ENCODE assay signal across 24 mouse cellular contexts in the genomic region with DNA sequence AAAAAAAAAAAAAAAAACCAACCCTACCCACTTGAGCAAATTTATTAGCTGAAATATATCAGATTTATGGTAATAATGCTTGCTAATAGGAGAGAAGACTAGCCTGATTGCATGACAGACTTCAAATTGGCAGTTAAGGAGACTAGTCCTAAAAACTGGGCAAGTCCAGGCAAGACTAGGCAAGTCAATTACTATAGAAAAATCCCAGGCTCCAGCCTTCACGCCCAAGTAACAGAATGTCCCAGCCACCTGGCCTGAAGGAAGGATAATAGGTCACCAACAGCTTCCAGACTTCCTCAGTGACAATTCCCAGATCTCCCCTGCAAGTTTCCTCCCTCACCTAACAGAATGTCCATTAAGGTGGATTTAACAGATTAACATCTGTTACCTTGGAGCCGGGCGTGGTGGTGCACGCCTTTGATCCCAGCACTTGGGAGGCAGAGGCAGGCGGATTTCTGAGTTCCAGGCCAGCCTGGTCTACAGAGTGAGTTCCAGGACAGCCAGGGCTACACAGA. TPM values are rescaled to one million over a fixed set of nuclear protein-coding genes. Genes with fewer than 3 reads are reported as not detected.
A peak's percentile ranks its signal among the peaks of the same experiment; 100 is the strongest.
DNase-seq lines count a peak whose midpoint lies in the region; ATAC-seq and TF ChIP-seq lines count a peak whose summit lies in the region.
"Had no signal": no experiment of that assay in that cellular context is flagged by ENCODE, and none has a peak within 500 bp of the region (broad histone marks: within the 10 kb centered on the region; RNA-seq: fewer than 3 reads in every experiment).

No protein-coding gene starts in this region.

- peaks cover 3% of the 10 kb centered on the region; the same call in 1 of the 2 replicates for H3K36me3 ChIP-seq in ES-E14 (ENCODE audit: control insufficient read depth, insufficient read depth, low read length, poor library complexity, severe bottlenecking)
- no peaks in the 10 kb centered on the region for H3K36me3 ChIP-seq in forebrain, embryonic 15.5 days
- H3K36me3 ChIP-seq: embryonic facial prominence, embryonic 12.5 days; embryonic facial prominence, embryonic 15.5 days; forebrain, embryonic 12.5 days; hindbrain, embryonic 12.5 days; intestine, embryonic 15.5 days had no signal

- H3K4me1 ChIP-seq in ES-E14 (ENCODE audit: control insufficient read depth in 2 of 2, insufficient read depth in 2 of 2, low read length in 2 of 2, poor library complexity in 1 of 2), result peaks cover 5 to 6% of the 10 kb centered on the region in 2 experiments; a peak in 2 of 4 replicates
- H3K4me1 ChIP-seq in forebrain, embryonic 15.5 days, result no peaks in the 10 kb centered on the region
- H3K4me1 ChIP-seq: embryonic facial prominence, embryonic 15.5 days; forebrain, embryonic 12.5 days; hindbrain, embryonic 12.5 days had no signal

- ATAC-seq in forebrain, embryonic 15.5 days (replicated peaks), result no peak
- ATAC-seq: forebrain, embryonic 16.5 days; hindbrain, embryonic 16.5 days; intestine, embryonic 15.5 days had no signal

- peak; percentile 66 for DNase-seq in heart, adult 11 months
- DNase-seq in heart, adult 8-10 months (ENCODE audit: low spot score), result no peak
- no peak for DNase-seq in ES-E14 (ENCODE audit: low read depth, low spot score)
- peak; percentile 84 for DNase-seq in fat pad, adult 2 months (ENCODE audit: extremely low read depth, low read depth, low spot score)
- DNase-seq in layer of hippocampus, adult 2 months (ENCODE audit: low spot score in 2 of 2), result no peak
- DNase-seq: adrenal gland, adult 2 months; adrenal gland, postnatal 14 days; cerebellum, adult 11 months; cerebellum, adult 2 months; cerebellum, adult 9-11 months; cerebellum, postnatal 25 days; gastrocnemius, adult 2 months; gastrocnemius, postnatal 14 days; heart, adult 2 months; kidney, adult 11 months had no signal

- H3K9ac ChIP-seq in ES-E14 (ENCODE audit: insufficient read depth, low read depth, low read length, poor library complexity, severe bottlenecking), result no peak overlapping the region
- no peak overlapping the region for H3K9ac ChIP-seq in forebrain, embryonic 15.5 days (replicated peaks)
- H3K9ac ChIP-seq: embryonic facial prominence, embryonic 12.5 days; embryonic facial prominence, embryonic 15.5 days; forebrain, embryonic 12.5 days; hindbrain, embryonic 12.5 days; intestine, embryonic 15.5 days had no signal

- 95% methylated on average over 5 of the region's 5 CpGs for WGBS in forebrain, embryonic 15.5 days

- no peaks in the 10 kb centered on the region for H3K27me3 ChIP-seq in forebrain, embryonic 15.5 days
- H3K27me3 ChIP-seq: embryonic facial prominence, embryonic 12.5 days; embryonic facial prominence, embryonic 15.5 days; forebrain, embryonic 12.5 days; hindbrain, embryonic 12.5 days; intestine, embryonic 15.5 days had no signal

- no peak overlapping the region for H3K27ac ChIP-seq in ES-E14 (ENCODE audit: insufficient read depth, low read depth, low read length, poor library complexity, severe bottlenecking)
- H3K27ac ChIP-seq in layer of hippocampus, adult 2 months, result no peak overlapping the region
- H3K27ac ChIP-seq in forebrain, embryonic 15.5 days (replicated peaks), result no peak overlapping the region
- H3K27ac ChIP-seq: embryonic facial prominence, embryonic 12.5 days; embryonic facial prominence, embryonic 15.5 days; forebrain, embryonic 12.5 days; gastrocnemius, adult 2 months; heart, adult 2 months; hindbrain, embryonic 12.5 days; intestine, embryonic 15.5 days had no signal

- in situ Hi-C loops in ES-E14 (cut with MboI; ENCODE audit: low sequenced_read_pairs in 2 of 2, unreplicated experiment in 2 of 2), result no loop called here

- H3K4me2 ChIP-seq in forebrain, embryonic 15.5 days (replicated peaks), result no peak overlapping the region
- H3K4me2 ChIP-seq: embryonic facial prominence, embryonic 12.5 days; embryonic facial prominence, embryonic 15.5 days; forebrain, embryonic 12.5 days; heart, embryonic 11.5 days; hindbrain, embryonic 12.5 days; intestine, embryonic 15.5 days had no signal

- no peak for TF ChIP-seq CTCF in layer of hippocampus, adult 2 months (conservative IDR thresholded peaks at IDR 0.05)

- no peak overlapping the region for H3K4me3 ChIP-seq in ES-E14 (ENCODE audit: insufficient read depth in 1 of 2, low read depth in 1 of 2, low read length in 2 of 2, poor library complexity in 1 of 2, severe bottlenecking in 1 of 2)
- H3K4me3 ChIP-seq in layer of hippocampus, adult 2 months, result no peak overlapping the region
- H3K4me3 ChIP-seq in forebrain, embryonic 15.5 days, result no peak overlapping the region
- H3K4me3 ChIP-seq: embryonic facial prominence, embryonic 12.5 days; embryonic facial prominence, embryonic 15.5 days; forebrain, embryonic 12.5 days; gastrocnemius, adult 2 months; heart, adult 2 months; hindbrain, embryonic 12.5 days; intestine, embryonic 15.5 days had no signal

- no peaks in the 10 kb centered on the region for H3K9me3 ChIP-seq in ES-E14 (ENCODE audit: control insufficient read depth, insufficient read depth, low read depth, low read length)
- no peaks in the 10 kb centered on the region for H3K9me3 ChIP-seq in forebrain, embryonic 15.5 days
- H3K9me3 ChIP-seq: embryonic facial prominence, embryonic 15.5 days; hindbrain, embryonic 12.5 days; intestine, embryonic 15.5 days had no signal

TF ChIP-seq in ES-E14, 5 proteins besides CTCF, POLR2A, EP300 and RAD21:
- TF ChIP-seq MAFK (IDR thresholded peaks at IDR 0.05; ENCODE audit: insufficient read depth, low read depth, low read length) (no peak), HCFC1 (IDR thresholded peaks at IDR 0.05; ENCODE audit: borderline replicate concordance, insufficient read depth, low read length) (no peak), ZNF384 (IDR thresholded peaks at IDR 0.05; ENCODE audit: low read depth, low read length) (0 out of 2 replicates have a peak, but pooled peaks have one; percentile 7)

RNA-seq across cellular contexts. Expression of a gene that starts 35.5 kb away (rescaled TPM):
- total RNA-seq in heart, adult 8-10 months (2022), result 10 to 100 TPM; 40.4 to 48.0 (median 47.1) TPM
- 55.3 and 90.5 TPM in 2 replicates for total RNA-seq in ES-E14 (2012; rRNA removed)
- total RNA-seq in layer of hippocampus, adult 2 months (2021), result 100 to 1,000 TPM in 1 of 2 experiments, 10 to 100 TPM in 1; 97.8 to 113 TPM
- polyA plus RNA-seq in forebrain, embryonic 15.5 days (2015; fragmentation: Nextera tagmentation; extraction: Ambion mirVana), result 38.8 and 39.1 TPM in 2 replicates

Comparison
In these comparisons a context has a peak if more than half of its experiments do, and no peak if none do; other contexts are left out.
1. DNase-seq: peak in heart, adult 11 months (single experiment) and fat pad, adult 2 months (single experiment); none in heart, adult 8-10 months (single experiment), ES-E14 (single experiment) and layer of hippocampus, adult 2 months (0 of 2).